Mouse (Mus musculus) intestine, postnatal 0 days (tissue): ENCODE data around the gene Lrrk1. TPM values are rescaled to one million over a fixed set of nuclear protein-coding genes. Genes with fewer than 3 reads are reported as not detected.

Source experiments
- ATAC-seq: fragments of 200-750 bp; cut with Nextera tagmentation; 2 replicates; pipeline ENCODE4 v1.8.0; 2017; ENCODE audit warnings: mild to moderate bottlenecking, moderate TSS enrichment, moderate library complexity
- H3K27ac ChIP-seq: fragments of 300-500 bp; sonication (generic); 2 replicates; pipeline ENCODE4 v1.5.1; 2014; ENCODE audit warnings: mild to moderate bottlenecking, low read depth, low read length, moderate library complexity
- H3K27me3 ChIP-seq: fragments of 300-500 bp; sonication (generic); replicated peaks from 2 replicates; pipeline ENCODE4 v1.6.1; 2014; ENCODE audit warnings: low read length, mixed read lengths; ENCODE audit not compliant: control insufficient read depth, insufficient read depth
- H3K36me3 ChIP-seq: fragments of 300-500 bp; sonication (generic); 2 replicates; pipeline ENCODE4 v1.6.1; 2014; ENCODE audit warnings: mild to moderate bottlenecking, moderate library complexity; ENCODE audit not compliant: control insufficient read depth, insufficient read depth
- H3K4me1 ChIP-seq: fragments of 300-500 bp; sonication (generic); replicated peaks from 2 replicates; pipeline ENCODE4 v1.6.1; 2014; ENCODE audit warnings: antibody characterized with exemption, low read length, mixed read lengths; ENCODE audit not compliant: control insufficient read depth, insufficient read depth
- H3K4me2 ChIP-seq: fragments of 300-500 bp; sonication (generic); replicated peaks from 2 replicates; pipeline ENCODE4 v1.6.1; 2014; ENCODE audit warnings: low read depth, mild to moderate bottlenecking, moderate library complexity
- H3K4me3 ChIP-seq: fragments of 300-500 bp; sonication (generic); 2 replicates; pipeline ENCODE4 v1.5.1; 2014; ENCODE audit warnings: low read depth, low read length
- H3K9ac ChIP-seq: fragments of 300-500 bp; sonication (generic); 2 replicates; pipeline ENCODE4 v1.6.1; 2014; ENCODE audit warnings: mild to moderate bottlenecking, low read depth, low read length
- H3K9me3 ChIP-seq: fragments of 300-500 bp; sonication (generic); 2 replicates; pipeline ENCODE4 v1.6.1; 2016; ENCODE audit warnings: mixed run types; ENCODE audit not compliant: control insufficient read depth
- CTCF ChIP-seq: sonication (generic); IDR thresholded peaks from 2 replicates; pipeline ENCODE4 v1.5.1; 2016; ENCODE audit warnings: low read depth, mild to moderate bottlenecking, control low read depth, antibody characterized with exemption, moderate library complexity
- WGBS: fragments of 180-500 bp; shearing (Covaris S2); extraction: QIAGEN DNeasy Blood & Tissue Kit; methylation state at CpG from one replicate; pipeline ENCODE4 v1.1.7; 2014; 5-methylcytosine and 5-hydroxymethylcytosine counted together
- polyA plus RNA-seq: library from polyadenylated mRNA; unstranded; fragments of >200 nt; fragmentation: Nextera tagmentation; extraction: Ambion mirVana; gene quantifications from 2 replicates; pipeline ENCODE4 v1.2.1, GENCODE M21; 2015

Lrrk1 gene
- polyA plus RNA-seq, 1 experiment from 2014 or later: 6.1 TPM

- no peaks in the 10 kb centered on the region for H3K4me1 ChIP-seq
- H3K4me3 ChIP-seq: no peak overlapping the region
- no peak for ATAC-seq
- H3K9me3 ChIP-seq: no peaks in the 10 kb centered on the region
- no peak overlapping the region for H3K9ac ChIP-seq
- TF ChIP-seq CTCF: no peak
- H3K27ac ChIP-seq: no peak overlapping the region
- H3K36me3 ChIP-seq: no peaks in the 10 kb centered on the region; the same call in 1 of the 2 replicates
- no peak overlapping the region for H3K4me2 ChIP-seq
- H3K27me3 ChIP-seq: no peaks in the 10 kb centered on the region
- 81% methylated on average over 8 of the region's 8 CpGs for WGBS
Observed at GRCm38 (mm10) chr7:66253975-66254651, 134.0 kb downstream of the Lrrk1 start.

GRCm38 (mm10) chr7:66250030-66250429 lies 138.1 kb downstream of the Lrrk1 start:
- Histone ChIP-seq H3K4me3 (no peak overlapping the region), H3K27ac (no peak overlapping the region), H3K4me2 (no peak overlapping the region), H3K27me3 (no peaks in the 10 kb centered on the region), H3K9me3 (no peaks in the 10 kb centered on the region), H3K9ac (no peak overlapping the region), H3K36me3 (no peaks in the 10 kb centered on the region), H3K4me1 (no peaks in the 10 kb centered on the region)
- WGBS: 12% methylated on average over 6 of the region's 6 CpGs
- TF ChIP-seq CTCF: peak; percentile 97
- ATAC-seq: peak; percentile 82

- ATAC-seq: no peak
Observed at GRCm38 (mm10) chr7:66249426-66249825, 138.7 kb downstream of the Lrrk1 start.

GRCm38 (mm10) chr7:66249020-66249419 lies 139.1 kb downstream of the Lrrk1 start:
- H3K9ac ChIP-seq: no peak overlapping the region
- no peak overlapping the region for H3K4me3 ChIP-seq
- TF ChIP-seq CTCF: no peak
- 68% methylated on average over 2 of the region's 2 CpGs for WGBS
- no peaks in the 10 kb centered on the region for H3K36me3 ChIP-seq
- H3K27ac ChIP-seq: no peak overlapping the region
- H3K27me3 ChIP-seq: no peaks in the 10 kb centered on the region
- no peak for ATAC-seq
- no peaks in the 10 kb centered on the region for H3K4me1 ChIP-seq
- no peak overlapping the region for H3K4me2 ChIP-seq
- H3K9me3 ChIP-seq: no peaks in the 10 kb centered on the region

More at GRCm38 (mm10) chr7:66249426-66249825, 138.7 kb downstream of the Lrrk1 start:
- Histone ChIP-seq H3K9ac (no peak overlapping the region), H3K4me3 (no peak overlapping the region), H3K27ac (no peak overlapping the region), H3K4me1 (no peaks in the 10 kb centered on the region), H3K27me3 (no peaks in the 10 kb centered on the region), H3K4me2 (no peak overlapping the region), H3K9me3 (no peaks in the 10 kb centered on the region), H3K36me3 (no peaks in the 10 kb centered on the region)
- 77% methylated on average over 3 of the region's 3 CpGs for WGBS
- TF ChIP-seq CTCF: no peak

- Histone ChIP-seq H3K4me2 (no peak overlapping the region), H3K4me3 (no peak overlapping the region), H3K4me1 (no peaks in the 10 kb centered on the region), H3K27ac (no peak overlapping the region), H3K27me3 (no peaks in the 10 kb centered on the region), H3K36me3 (no peaks in the 10 kb centered on the region), H3K9me3 (no peaks in the 10 kb centered on the region), H3K9ac (no peak overlapping the region)
- no peak for TF ChIP-seq CTCF
- ATAC-seq: no peak
Observed at GRCm38 (mm10) chr7:66248270-66248669, 139.9 kb downstream of the Lrrk1 start.

GRCm38 (mm10) chr7:66247274-66248021 lies 140.7 kb downstream of the Lrrk1 start:
- no peak for ATAC-seq
- H3K4me3 ChIP-seq: no peak overlapping the region
- WGBS: 78% methylated on average over 12 of the region's 12 CpGs

More at GRCm38 (mm10) chr7:66247274-66248021, 140.7 kb downstream of the Lrrk1 start:
- no peaks in the 10 kb centered on the region for H3K36me3 ChIP-seq
- H3K9ac ChIP-seq: no peak overlapping the region
- H3K4me2 ChIP-seq: no peak overlapping the region
- no peak for TF ChIP-seq CTCF
- no peaks in the 10 kb centered on the region for H3K9me3 ChIP-seq
- no peaks in the 10 kb centered on the region for H3K4me1 ChIP-seq
- H3K27ac ChIP-seq: no peak overlapping the region
- no peaks in the 10 kb centered on the region for H3K27me3 ChIP-seq
